In genomic region chr10:70065191-70065590, GRCm38 (mm10) we compare ENCODE assay signal across 25 mouse cellular contexts.
"Had no signal": no experiment of that assay in that cellular context is flagged by ENCODE, and none has a peak within 500 bp of the region (broad histone marks: within the 10 kb centered on the region; RNA-seq: fewer than 3 reads in every experiment).

No protein-coding gene starts in this region.

- ATAC-seq: liver, embryonic 12.5 days; midbrain, embryonic 13.5 days had no signal

- H3K36me3 ChIP-seq: limb, embryonic 10.5 days; limb, embryonic 13.5 days; liver, embryonic 12.5 days; liver, embryonic 15.5 days; lung, embryonic 15.5 days; midbrain, embryonic 13.5 days; neural tube, embryonic 12.5 days; neural tube, embryonic 15.5 days had no signal

- H3K9ac ChIP-seq: limb, embryonic 13.5 days; liver, embryonic 12.5 days; liver, embryonic 15.5 days; lung, embryonic 15.5 days; midbrain, embryonic 13.5 days; neural tube, embryonic 12.5 days; neural tube, embryonic 15.5 days had no signal

- H3K4me3 ChIP-seq: left cerebral cortex, adult 2 months; limb, embryonic 10.5 days; limb, embryonic 13.5 days; liver, embryonic 12.5 days; liver, embryonic 15.5 days; lung, embryonic 15.5 days; midbrain, embryonic 13.5 days; neural tube, embryonic 12.5 days; neural tube, embryonic 15.5 days had no signal

- H3K4me1 ChIP-seq: liver, embryonic 12.5 days; liver, embryonic 15.5 days; neural tube, embryonic 12.5 days had no signal

- H3K4me2 ChIP-seq: limb, embryonic 13.5 days; liver, embryonic 12.5 days; liver, embryonic 15.5 days; lung, embryonic 15.5 days; midbrain, embryonic 13.5 days; neural tube, embryonic 12.5 days; neural tube, embryonic 15.5 days had no signal

- H3K27me3 ChIP-seq: limb, embryonic 13.5 days; liver, embryonic 15.5 days; lung, embryonic 15.5 days; midbrain, embryonic 13.5 days; neural tube, embryonic 12.5 days; neural tube, embryonic 15.5 days had no signal

- H3K27ac ChIP-seq: left cerebral cortex, adult 2 months; limb, embryonic 10.5 days; limb, embryonic 13.5 days; liver, embryonic 12.5 days; liver, embryonic 15.5 days; lung, embryonic 15.5 days; midbrain, embryonic 13.5 days; neural tube, embryonic 12.5 days; neural tube, embryonic 15.5 days; stomach, postnatal 0 days had no signal

- DNase-seq: kidney, adult 9 months; kidney, postnatal 14 days; kidney, postnatal 4 days; layer of hippocampus, adult 9-11 months; layer of hippocampus, postnatal 36 days; liver; lung, adult 18-20 months; lung, postnatal 10 days; lung, postnatal 4 days; right cerebral cortex, adult 18-20 months; right cerebral cortex, postnatal 14 days; right cerebral cortex, postnatal 4 days; thymus, adult 2 months; thymus, postnatal 14 days; thymus, postnatal 4 days had no signal

- H3K9me3 ChIP-seq: limb, embryonic 10.5 days; limb, embryonic 13.5 days; liver, embryonic 12.5 days; liver, embryonic 15.5 days; lung, embryonic 15.5 days; midbrain, embryonic 13.5 days; neural tube, embryonic 12.5 days; neural tube, embryonic 15.5 days had no signal
